Mouse (Mus musculus): ENCODE data around the gene Maco1. TPM values are rescaled to one million over a fixed set of nuclear protein-coding genes. Genes with fewer than 3 reads are reported as not detected.

The Maco1 gene
- polyA plus RNA-seq, 1 experiment from 2014 or later: 31.4 TPM

GRCm38 (mm10) chr4:134774126-134774525, 79.0 kb downstream of the Maco1 start:
- no peak for DNase-seq (ENCODE audit: low spot score)
- no peak overlapping the region for H3K4me3 ChIP-seq
- H3K27me3 ChIP-seq (ENCODE audit: insufficient read depth, poor library complexity, severe bottlenecking): peaks cover 9% of the 10 kb centered on the region; the same call in 1 of the 2 replicates
- H3K9me3 ChIP-seq: no peaks in the 10 kb centered on the region
- peaks cover 45% of the 10 kb centered on the region for H3K4me1 ChIP-seq
- H3K27ac ChIP-seq: no peak overlapping the region
- WGBS: 77% methylated on average over 6 of the region's 6 CpGs
- no peaks in the 10 kb centered on the region for H3K36me3 ChIP-seq

- 52% methylated on average over 4 of the region's 4 CpGs for WGBS
- Histone ChIP-seq H3K36me3 (no peaks in the 10 kb centered on the region), H3K9me3 (no peaks in the 10 kb centered on the region), H3K27me3 (ENCODE audit: insufficient read depth, poor library complexity, severe bottlenecking) (peaks cover 17% of the 10 kb centered on the region), H3K4me3 (no peak overlapping the region), H3K4me1 (peaks cover 49% of the 10 kb centered on the region), H3K27ac (peak overlapping the region; percentile 45; the same call in 1 of the 2 replicates)
- DNase-seq (ENCODE audit: low spot score): no peak
These were observed 80.1 kb downstream of the Maco1 start for GRCm38 (mm10) chr4:134772805-134773674.

DNA sequence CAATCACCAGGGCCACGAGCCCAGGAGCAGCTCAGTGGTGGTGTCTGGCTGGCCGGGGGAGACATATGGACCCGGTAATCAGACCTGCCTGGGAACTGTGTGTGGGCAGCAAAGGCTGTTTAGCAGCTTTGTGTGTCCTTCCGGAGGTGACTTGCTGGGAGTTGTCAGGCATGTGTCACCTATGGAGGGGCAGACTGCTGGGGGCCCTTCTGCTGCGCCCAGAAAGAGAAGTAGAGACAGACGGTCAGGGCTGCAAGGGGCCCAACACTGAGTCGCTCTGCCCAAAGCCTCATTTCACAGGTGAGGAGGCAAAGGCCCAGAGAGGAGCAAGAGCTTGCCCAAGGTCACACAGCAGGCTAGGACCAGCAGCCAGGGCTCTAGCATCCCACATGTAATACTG, 83.3 kb downstream of the Maco1 start:
- Histone ChIP-seq H3K27me3 (ENCODE audit: insufficient read depth, poor library complexity, severe bottlenecking) (peaks cover 17% of the 10 kb centered on the region), H3K4me3 (no peak overlapping the region), H3K9me3 (no peaks in the 10 kb centered on the region), H3K4me1 (peaks cover 53% of the 10 kb centered on the region), H3K36me3 (no peaks in the 10 kb centered on the region), H3K27ac (peak overlapping the region; percentile 5; the same call in 1 of the 2 replicates)
- DNase-seq (ENCODE audit: low spot score): no peak
- WGBS: 70% methylated on average over 7 of the region's 7 CpGs

DNA sequence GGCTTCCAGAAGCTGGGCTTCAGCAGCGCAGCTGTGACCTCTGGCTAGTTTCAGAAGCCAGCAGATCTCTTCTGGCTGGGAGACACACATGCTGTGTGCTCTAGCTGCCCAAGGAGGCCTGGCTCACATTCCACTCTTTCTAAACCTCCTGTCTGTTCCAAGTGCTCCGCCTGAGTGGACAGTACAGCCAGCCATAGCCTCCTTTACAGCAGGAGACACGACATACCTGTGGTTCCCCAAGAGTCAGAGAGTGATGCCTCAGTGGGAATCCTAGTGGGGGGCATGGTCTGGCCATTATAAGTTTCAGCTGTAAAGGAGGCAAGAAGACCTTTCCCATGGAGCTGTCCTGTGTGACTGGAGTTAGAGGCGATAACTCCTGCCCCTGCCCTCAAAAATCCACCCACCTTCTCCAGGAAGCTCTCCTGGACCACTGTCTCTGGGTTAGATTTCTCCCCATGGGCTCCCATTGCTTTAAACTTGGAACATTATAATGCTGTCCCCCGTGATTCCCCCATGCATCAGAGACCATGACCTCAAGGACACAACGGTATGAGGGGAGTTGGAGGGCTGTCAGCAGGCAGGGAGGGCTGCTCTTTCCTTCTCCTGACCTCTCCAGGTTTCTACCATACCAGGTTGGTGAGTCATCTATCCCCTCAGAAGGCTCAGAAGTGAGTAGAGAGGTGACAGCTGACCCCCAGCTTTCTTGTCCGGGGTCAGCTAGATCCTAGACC, 83.9 kb downstream of the Maco1 start:
- peaks cover 60% of the 10 kb centered on the region for H3K4me1 ChIP-seq
- peaks cover 17% of the 10 kb centered on the region for H3K27me3 ChIP-seq (ENCODE audit: insufficient read depth, poor library complexity, severe bottlenecking)

DNA sequence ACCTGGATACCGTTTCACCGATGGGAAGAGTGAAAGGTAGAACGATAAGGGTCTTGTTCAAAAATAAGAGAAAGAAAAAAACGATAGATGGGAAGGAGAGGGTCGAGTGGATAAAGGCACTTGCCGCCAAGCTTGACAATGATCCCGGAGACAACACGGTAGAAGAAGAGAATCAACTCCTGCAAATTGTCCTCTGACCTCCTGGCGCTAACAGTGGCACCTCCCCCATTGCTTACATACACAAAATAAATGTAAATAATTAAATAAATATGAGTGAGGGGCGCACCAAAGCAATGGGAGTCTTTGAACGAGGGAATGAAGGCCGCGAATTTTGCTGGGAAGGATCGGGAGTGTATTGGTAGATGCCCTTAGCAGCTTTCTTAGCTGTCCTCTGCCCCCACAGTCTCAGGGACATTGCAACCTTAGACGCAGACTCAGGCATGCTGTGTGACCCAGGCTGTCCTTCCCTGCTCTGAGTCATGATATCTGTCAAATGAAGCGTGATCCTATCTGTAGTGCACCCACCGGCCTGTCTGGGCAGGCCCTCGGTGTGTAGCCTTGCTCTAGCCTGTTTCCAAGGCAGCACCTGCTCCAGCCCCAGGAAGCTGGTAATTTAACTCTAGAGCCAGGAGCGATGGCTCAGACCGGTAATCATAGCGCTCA, 84.8 kb downstream of the Maco1 start:
- Histone ChIP-seq H3K4me3 (peak overlapping the region; percentile 95), H3K4me1 (peaks cover 64% of the 10 kb centered on the region), H3K27ac (peak overlapping the region; percentile 95), H3K27me3 (ENCODE audit: insufficient read depth, poor library complexity, severe bottlenecking) (peaks cover 17% of the 10 kb centered on the region), H3K36me3 (no peaks in the 10 kb centered on the region), H3K9me3 (no peaks in the 10 kb centered on the region)
- 10% methylated on average over 21 of the region's 21 CpGs for WGBS
- DNase-seq (ENCODE audit: low spot score): no peak

More for the DNA sequence above, 83.9 kb downstream of the Maco1 start:
- H3K27ac ChIP-seq: peak overlapping the region; percentile 64; the same call in 1 of the 2 replicates
- 46% methylated on average over 7 of the region's 7 CpGs for WGBS
- no peaks in the 10 kb centered on the region for H3K9me3 ChIP-seq
- no peaks in the 10 kb centered on the region for H3K36me3 ChIP-seq
- DNase-seq (ENCODE audit: low spot score): no peak
- no peak overlapping the region for H3K4me3 ChIP-seq

DNA sequence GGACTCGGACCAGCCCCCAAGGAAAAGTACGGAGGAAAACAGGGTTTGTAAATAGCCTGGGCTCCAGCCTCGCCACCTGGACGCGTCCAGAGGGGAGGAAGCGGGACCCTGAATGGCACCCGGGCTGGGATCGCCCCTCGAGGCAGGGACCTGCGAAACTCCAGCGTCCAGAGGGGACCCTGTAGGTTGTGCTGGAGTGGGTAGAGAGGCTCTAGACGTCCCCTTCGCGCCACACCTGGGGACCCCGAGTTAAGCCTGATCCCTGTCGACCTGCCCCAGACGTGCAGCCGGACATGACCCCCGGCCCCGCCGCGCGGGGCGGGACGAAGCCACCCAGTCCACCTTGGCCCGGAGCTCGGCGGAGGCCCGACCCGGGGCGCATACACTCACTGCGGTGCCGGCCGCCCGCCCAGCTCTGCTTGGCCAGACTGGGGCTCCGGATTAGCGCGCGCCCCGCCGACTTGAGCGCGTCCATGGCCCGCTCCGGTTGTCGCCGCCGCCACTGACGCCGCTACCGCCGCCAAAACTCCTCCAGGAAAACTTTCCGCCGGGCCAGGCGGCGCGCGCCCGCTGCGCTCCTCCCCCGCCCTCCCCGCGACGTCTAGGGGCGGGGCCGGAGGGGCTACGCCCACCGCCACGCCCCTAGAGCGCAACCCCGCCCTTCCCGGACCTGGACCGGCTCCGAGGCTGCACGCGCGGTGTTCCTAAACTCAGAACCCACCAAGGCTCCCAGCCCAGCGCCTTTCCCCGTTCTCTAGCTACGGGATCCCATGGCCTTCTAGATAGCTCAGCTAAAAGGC, 85.5 kb downstream of the Maco1 start, which contains the start of gene Ldlrap1:
Ldlrap1 (minus strand) TSS at position 599 of the 800 bp plus-strand sequence.
- WGBS: under 1% methylated on average over 77 of the region's 80 CpGs
- no peaks in the 10 kb centered on the region for H3K36me3 ChIP-seq
- H3K4me3 ChIP-seq: peak within 1 kb of the TSS; percentile 95
- H3K9me3 ChIP-seq: no peaks in the 10 kb centered on the region
- peaks cover 17% of the 10 kb centered on the region for H3K27me3 ChIP-seq (ENCODE audit: insufficient read depth, poor library complexity, severe bottlenecking)
- DNase-seq (ENCODE audit: low spot score): peak; percentile 87
- H3K27ac ChIP-seq: peak within 1 kb of the TSS; percentile 95
- peaks cover 61% of the 10 kb centered on the region for H3K4me1 ChIP-seq

DNA sequence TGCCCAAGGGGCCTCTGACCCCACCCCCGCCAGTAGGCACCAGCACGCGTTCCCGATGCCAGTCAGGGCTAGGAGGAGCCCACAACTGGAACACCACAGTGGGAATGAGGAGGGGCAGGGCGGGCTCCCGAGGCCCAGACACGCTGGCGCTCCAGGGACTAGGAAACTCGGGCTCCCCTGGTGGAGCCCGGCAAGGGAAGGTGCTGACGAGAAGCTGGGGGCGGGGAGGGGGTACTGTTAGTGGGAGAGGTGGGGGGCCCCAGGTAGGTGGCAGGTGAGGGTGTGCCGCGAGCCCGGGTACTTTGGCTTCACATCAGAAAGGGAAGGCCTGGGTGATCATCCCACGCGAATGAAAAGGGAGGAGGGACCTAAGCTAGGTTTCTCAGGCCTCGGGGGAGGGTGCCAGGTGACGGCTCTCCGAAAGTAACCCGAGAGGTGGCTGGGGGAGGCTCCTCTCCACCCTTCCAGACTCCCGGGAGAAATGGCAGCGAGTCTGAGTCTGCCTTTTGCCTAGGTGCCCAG, 86.2 kb downstream of the Maco1 start:
- DNase-seq (ENCODE audit: low spot score): no peak
- no peaks in the 10 kb centered on the region for H3K36me3 ChIP-seq
- H3K4me3 ChIP-seq: peak overlapping the region; percentile 95
- H3K9me3 ChIP-seq: no peaks in the 10 kb centered on the region
- peaks cover 64% of the 10 kb centered on the region for H3K4me1 ChIP-seq
- peak overlapping the region; percentile 95 for H3K27ac ChIP-seq
- H3K27me3 ChIP-seq (ENCODE audit: insufficient read depth, poor library complexity, severe bottlenecking): peaks cover 17% of the 10 kb centered on the region
- 1% methylated on average over 23 of the region's 23 CpGs for WGBS

- no peak for DNase-seq (ENCODE audit: low spot score)
- Histone ChIP-seq H3K4me1 (peaks cover 67% of the 10 kb centered on the region), H3K27ac (peak overlapping the region; percentile 95), H3K4me3 (peak overlapping the region; percentile 95), H3K9me3 (no peaks in the 10 kb centered on the region), H3K27me3 (ENCODE audit: insufficient read depth, poor library complexity, severe bottlenecking) (peaks cover 17% of the 10 kb centered on the region), H3K36me3 (no peaks in the 10 kb centered on the region)
- WGBS: 67% methylated on average over 6 of the region's 6 CpGs
These were observed 86.9 kb downstream of the Maco1 start for GRCm38 (mm10) chr4:134766277-134766676.

- no peaks in the 10 kb centered on the region for H3K9me3 ChIP-seq
- no peaks in the 10 kb centered on the region for H3K36me3 ChIP-seq
- H3K4me1 ChIP-seq: peaks cover 81% of the 10 kb centered on the region
- H3K4me3 ChIP-seq: no peak overlapping the region
- WGBS: 29% methylated on average over 3 of the region's 3 CpGs
- H3K27me3 ChIP-seq (ENCODE audit: insufficient read depth, poor library complexity, severe bottlenecking): peaks cover 9% of the 10 kb centered on the region
- peak overlapping the region; percentile 71 for H3K27ac ChIP-seq
- DNase-seq (ENCODE audit: low spot score): no peak
These were observed 88.8 kb downstream of the Maco1 start for GRCm38 (mm10) chr4:134764333-134764732.

GRCm38 (mm10) chr4:134762360-134762759, 90.8 kb downstream of the Maco1 start:
- Histone ChIP-seq H3K27ac (peak overlapping the region; percentile 69), H3K9me3 (no peaks in the 10 kb centered on the region), H3K4me3 (no peak overlapping the region), H3K36me3 (no peaks in the 10 kb centered on the region; the same call in 1 of the 2 replicates), H3K4me1 (peaks cover 86% of the 10 kb centered on the region), H3K27me3 (ENCODE audit: insufficient read depth, poor library complexity, severe bottlenecking) (no peaks in the 10 kb centered on the region)
- no peak for DNase-seq (ENCODE audit: low spot score)
- WGBS: 82% methylated on average over 6 of the region's 6 CpGs

- no peaks in the 10 kb centered on the region for H3K27me3 ChIP-seq (ENCODE audit: insufficient read depth, poor library complexity, severe bottlenecking)
- H3K36me3 ChIP-seq: peaks cover 7% of the 10 kb centered on the region
- H3K9me3 ChIP-seq: no peaks in the 10 kb centered on the region
- H3K4me3 ChIP-seq: peak overlapping the region; percentile 4; the same call in 1 of the 2 replicates
- H3K27ac ChIP-seq: peak overlapping the region; percentile 71
- H3K4me1 ChIP-seq: peaks cover 85% of the 10 kb centered on the region
- 10% methylated on average over 9 of the region's 9 CpGs for WGBS
- DNase-seq (ENCODE audit: low spot score): peak; percentile 89
These were observed 92.3 kb downstream of the Maco1 start for GRCm38 (mm10) chr4:134760793-134761201.

GRCm38 (mm10) chr4:134760281-134760680, 92.9 kb downstream of the Maco1 start:
- Histone ChIP-seq H3K36me3 (peaks cover 7% of the 10 kb centered on the region), H3K4me1 (peaks cover 86% of the 10 kb centered on the region), H3K4me3 (peak overlapping the region; percentile 4; the same call in 1 of the 2 replicates), H3K9me3 (no peaks in the 10 kb centered on the region), H3K27ac (peak overlapping the region; percentile 71), H3K27me3 (ENCODE audit: insufficient read depth, poor library complexity, severe bottlenecking) (no peaks in the 10 kb centered on the region)
- 56% methylated on average over 6 of the region's 6 CpGs for WGBS
- DNase-seq (ENCODE audit: low spot score): no peak

Data from heart, embryonic 10.5 days (tissue).